Mouse (Mus musculus): ENCODE measurements around the gene M1ap.
A peak's percentile ranks its signal among the peaks of the same experiment; 100 is the strongest.

GRCm38 (mm10) chr6:83017190-83017589, 70.5 kb downstream of the M1ap start:
- TF ChIP-seq CTCF (IDR thresholded peaks at IDR 0.05; ENCODE audit: control insufficient read depth, insufficient read depth, insufficient read length) (no peak), MAX (IDR thresholded peaks at IDR 0.05) (peak; percentile 87), USF1 (IDR thresholded peaks at IDR 0.05; ENCODE audit: low read depth) (no peak), CEBPB (IDR thresholded peaks at IDR 0.05; ENCODE audit: low read depth) (no peak), FOSL1 (IDR thresholded peaks at IDR 0.05; ENCODE audit: insufficient read depth, low read length, poor library complexity, severe bottlenecking) (no peak)

Data from C2C12 (cell line).